ENCODE assay signal across 9 mouse cellular contexts in the genomic region with DNA sequence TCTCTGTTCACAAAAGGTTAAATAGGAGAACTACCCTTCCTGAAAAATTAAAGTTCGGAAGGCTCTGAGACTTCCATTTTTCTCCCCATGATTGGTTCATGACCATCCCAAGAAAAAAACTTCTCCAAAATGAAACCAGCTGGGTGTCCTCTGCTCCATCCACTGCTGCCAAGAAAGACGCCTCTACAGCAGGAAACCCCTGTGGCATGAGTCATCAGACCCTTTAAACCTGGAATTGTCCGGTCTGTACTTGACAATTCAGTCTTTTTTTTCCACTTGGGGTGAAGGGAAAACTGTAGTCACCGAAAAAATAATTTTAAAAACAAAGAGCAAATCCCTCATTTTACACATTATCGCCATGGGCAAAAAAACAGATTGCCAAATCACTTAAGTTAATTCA. TPM values are rescaled to one million over a fixed set of nuclear protein-coding genes. Genes with fewer than 3 reads are reported as not detected.
A peak's percentile ranks its signal among the peaks of the same experiment; 100 is the strongest.
DNase-seq lines count a peak whose midpoint lies in the region; ATAC-seq and TF ChIP-seq lines count a peak whose summit lies in the region.
"Had no signal": no experiment of that assay in that cellular context is flagged by ENCODE, and none has a peak within 500 bp of the region (broad histone marks: within the 10 kb centered on the region; RNA-seq: fewer than 3 reads in every experiment).

No protein-coding gene starts in this region.

- no peak overlapping the region for H3K9ac ChIP-seq in lung, embryonic 15.5 days
- no peak overlapping the region for H3K9ac ChIP-seq in kidney, embryonic 16.5 days (replicated peaks; ENCODE audit: low read length)
- H3K9ac ChIP-seq in forebrain, embryonic 15.5 days (replicated peaks): no peak overlapping the region
- H3K9ac ChIP-seq: neural tube, embryonic 12.5 days had no signal

- peaks cover 3% of the 10 kb centered on the region; the same call in 1 of the 2 replicates for H3K4me1 ChIP-seq in lung, embryonic 15.5 days
- H3K4me1 ChIP-seq in lung, adult 2 months (ENCODE audit: control insufficient read depth, insufficient read depth, low read length): 0 out of 2 replicates have a peak, but pooled peaks cover 2% of the 10 kb centered on the region
- H3K4me1 ChIP-seq in kidney, embryonic 16.5 days (ENCODE audit: insufficient read depth, low read length): no peaks in the 10 kb centered on the region
- peaks cover 6% of the 10 kb centered on the region; the same call in 1 of the 2 replicates for H3K4me1 ChIP-seq in small intestine, adult 2 months (ENCODE audit: control insufficient read depth, insufficient read depth, insufficient read length, low read length)
- H3K4me1 ChIP-seq in forebrain, embryonic 15.5 days: peaks cover 16% of the 10 kb centered on the region
- H3K4me1 ChIP-seq: neural tube, embryonic 12.5 days had no signal

- no peaks in the 10 kb centered on the region for H3K27me3 ChIP-seq in lung, embryonic 15.5 days
- no peaks in the 10 kb centered on the region for H3K27me3 ChIP-seq in kidney, embryonic 16.5 days (ENCODE audit: insufficient read depth, low read length)
- no peaks in the 10 kb centered on the region for H3K27me3 ChIP-seq in small intestine, adult 2 months (ENCODE audit: control insufficient read depth, insufficient read depth, low read length)
- H3K27me3 ChIP-seq in forebrain, embryonic 15.5 days: no peaks in the 10 kb centered on the region
- H3K27me3 ChIP-seq: neural tube, embryonic 12.5 days had no signal

- H3K9me3 ChIP-seq in lung, embryonic 15.5 days: peaks cover 9% of the 10 kb centered on the region; the same call in 1 of the 2 replicates
- peaks cover 4% of the 10 kb centered on the region; the same call in 1 of the 2 replicates for H3K9me3 ChIP-seq in kidney, embryonic 16.5 days (ENCODE audit: low read length)
- H3K9me3 ChIP-seq in forebrain, embryonic 15.5 days: no peaks in the 10 kb centered on the region
- H3K9me3 ChIP-seq: neural tube, embryonic 12.5 days had no signal

- no peak for TF ChIP-seq CTCF in lung, adult 2 months (IDR thresholded peaks at IDR 0.05; ENCODE audit: insufficient read depth, low read length)
- no peak for TF ChIP-seq CTCF in small intestine, adult 2 months (IDR thresholded peaks at IDR 0.05; ENCODE audit: extremely low read depth, insufficient read length, insufficient replicate concordance, low read depth, low read length)

- no peak overlapping the region for H3K27ac ChIP-seq in lung, embryonic 15.5 days
- 0 out of 2 replicates have a peak overlapping the region, but pooled peaks have one; percentile 29 for H3K27ac ChIP-seq in kidney, embryonic 16.5 days (ENCODE audit: low read length)
- peak overlapping the region; percentile 53; the same call in 1 of the 2 replicates for H3K27ac ChIP-seq in small intestine, adult 2 months (ENCODE audit: insufficient read depth, low read depth, low read length)
- H3K27ac ChIP-seq in forebrain, embryonic 15.5 days (replicated peaks): no peak overlapping the region
- H3K27ac ChIP-seq: neural tube, embryonic 12.5 days had no signal

- no peak for TF ChIP-seq POLR2A in lung, adult 2 months (IDR thresholded peaks at IDR 0.05; ENCODE audit: borderline replicate concordance, extremely low read depth, low read depth, low read length)
- no peak for TF ChIP-seq POLR2A in small intestine, adult 2 months (IDR thresholded peaks at IDR 0.05; ENCODE audit: low read depth, low read length)

- 43% methylated on average over 5 of the region's 5 CpGs for WGBS in lung, embryonic 15.5 days
- 27% methylated on average over 5 of the region's 5 CpGs for WGBS in lung, adult 2 months
- WGBS in kidney, embryonic 16.5 days: 63% methylated on average over 5 of the region's 5 CpGs
- 71% methylated on average over 5 of the region's 5 CpGs for WGBS in small intestine, adult 2 months
- WGBS in forebrain, embryonic 15.5 days: 82% methylated on average over 5 of the region's 5 CpGs

- H3K4me3 ChIP-seq in lung, embryonic 15.5 days: no peak overlapping the region
- H3K4me3 ChIP-seq in lung, adult 2 months (replicated peaks; ENCODE audit: extremely low read depth, low read depth, low read length): no peak overlapping the region
- H3K4me3 ChIP-seq in kidney, embryonic 16.5 days (ENCODE audit: low read length): no peak overlapping the region
- H3K4me3 ChIP-seq in small intestine, adult 2 months (ENCODE audit: low read depth, low read length): no peak overlapping the region
- H3K4me3 ChIP-seq in forebrain, embryonic 15.5 days: no peak overlapping the region
- H3K4me3 ChIP-seq: neural tube, embryonic 12.5 days had no signal

- ATAC-seq in lung, embryonic 15.5 days (ENCODE audit: borderline replicate concordance, extremely low read depth, low FRiP score, low TSS enrichment): 0 out of 2 replicates have a peak, but pooled peaks have one; percentile 50
- peak; percentile 59; the same call in 1 of the 2 replicates for ATAC-seq in kidney, embryonic 16.5 days (ENCODE audit: low FRiP score, low TSS enrichment)
- ATAC-seq in forebrain, embryonic 15.5 days (replicated peaks): no peak

- DNase-seq in lung, adult 2 months: no peak
- DNase-seq in fibroblast of lung, adult 2 months (ENCODE audit: low read depth): peak; percentile 73
- DNase-seq in thymus, postnatal 10 days (ENCODE audit: low spot score in 2 of 2): no peak
- no peak for DNase-seq in layer of hippocampus, postnatal 36 days

- no peak overlapping the region for H3K4me2 ChIP-seq in lung, embryonic 15.5 days
- no peak overlapping the region for H3K4me2 ChIP-seq in kidney, embryonic 16.5 days (replicated peaks; ENCODE audit: low read depth, low read length)
- H3K4me2 ChIP-seq in forebrain, embryonic 15.5 days (replicated peaks): no peak overlapping the region
- H3K4me2 ChIP-seq: neural tube, embryonic 12.5 days had no signal

- H3K36me3 ChIP-seq in lung, embryonic 15.5 days: peaks cover 2% of the 10 kb centered on the region; the same call in 1 of the 2 replicates
- H3K36me3 ChIP-seq in kidney, embryonic 16.5 days (ENCODE audit: insufficient read depth, low read length): no peaks in the 10 kb centered on the region
- H3K36me3 ChIP-seq in small intestine, adult 2 months (ENCODE audit: control insufficient read depth, insufficient read depth, low read length): no peaks in the 10 kb centered on the region
- no peaks in the 10 kb centered on the region for H3K36me3 ChIP-seq in forebrain, embryonic 15.5 days

RNA-seq across cellular contexts. Expression of a gene that starts 42.1 kb away (rescaled TPM):
- polyA plus RNA-seq in lung, embryonic 15.5 days (2015; fragmentation: Nextera tagmentation; extraction: Ambion mirVana): 3.5 and 5.3 TPM in 2 replicates
- polyA plus RNA-seq in lung, adult 2 months (2012; rRNA removed): 1.6 and 4.6 TPM in 2 replicates
- polyA plus RNA-seq in kidney, embryonic 16.5 days (2015; fragmentation: Nextera tagmentation; extraction: Ambion mirVana): 11.5 and 11.7 TPM in 2 replicates
- polyA plus RNA-seq in small intestine, adult 2 months (2012; rRNA removed): 0.13 and 0.22 TPM in 2 replicates
- 1.7 and 3.0 TPM in 2 replicates for polyA plus RNA-seq in forebrain, embryonic 15.5 days (2015; fragmentation: Nextera tagmentation; extraction: Ambion mirVana)
- 1 to 10 TPM; 8.3 to 9.5 TPM for total RNA-seq in layer of hippocampus, postnatal 36 days (2021)

RNA-seq across cellular contexts. Expression of a gene that starts 42.9 kb away (rescaled TPM):
- 24.2 and 30.1 TPM in 2 replicates for polyA plus RNA-seq in lung, embryonic 15.5 days (2015; fragmentation: Nextera tagmentation; extraction: Ambion mirVana)
- 11.9 and 19.2 TPM in 2 replicates for polyA plus RNA-seq in lung, adult 2 months (2012; rRNA removed)
- polyA plus RNA-seq in kidney, embryonic 16.5 days (2015; fragmentation: Nextera tagmentation; extraction: Ambion mirVana): 27.0 and 27.8 TPM in 2 replicates
- 2.7 and 3.0 TPM in 2 replicates for polyA plus RNA-seq in small intestine, adult 2 months (2012; rRNA removed)
- polyA plus RNA-seq in forebrain, embryonic 15.5 days (2015; fragmentation: Nextera tagmentation; extraction: Ambion mirVana): 39.7 and 40.6 TPM in 2 replicates
- total RNA-seq in layer of hippocampus, postnatal 36 days (2021): 10 to 100 TPM; 53.1 to 53.3 TPM

Comparison
In these comparisons a context has a peak if more than half of its experiments do, and no peak if none do; other contexts are left out.
1. H3K27ac ChIP-seq: peak in kidney, embryonic 16.5 days (single experiment) and small intestine, adult 2 months (single experiment); none in lung, embryonic 15.5 days (single experiment) and forebrain, embryonic 15.5 days (single experiment).